Mouse (Mus musculus): Measurements from ENCODE around the gene Palld. TPM values are rescaled to one million over a fixed set of nuclear protein-coding genes. Genes with fewer than 3 reads are reported as not detected.

Gene Palld
- total and polyA plus RNA-seq, 2 experiments from 2014 or later, result 10.7 to 11.0 TPM

GRCm38 (mm10) chr8:61466696-61467552, 435.6 kb downstream of the Palld start:
- no peak overlapping the region for H3K27ac ChIP-seq (ENCODE audit: low read depth, low read length)
- no peaks in the 10 kb centered on the region for H3K4me1 ChIP-seq (ENCODE audit: insufficient read depth)
- H3K4me3 ChIP-seq (ENCODE audit: low read depth, low read length), result no peak overlapping the region
- no peaks in the 10 kb centered on the region for H3K9me3 ChIP-seq (ENCODE audit: low read length)
- DNase-seq (peak; percentile 35), ATAC-seq (peak; percentile 62; the same call in 1 of the 2 replicates)
- no peak for TF ChIP-seq CTCF (IDR thresholded peaks at IDR 0.05; ENCODE audit: low read depth)
- 68% methylated on average over 15 of the region's 15 CpGs for WGBS
- H3K27me3 ChIP-seq (ENCODE audit: insufficient read depth, low read length), result no peaks in the 10 kb centered on the region
- H3K4me2 ChIP-seq (ENCODE audit: low read depth), result no peak overlapping the region
- no peak overlapping the region for H3K9ac ChIP-seq
- no peaks in the 10 kb centered on the region for H3K36me3 ChIP-seq (ENCODE audit: insufficient read depth)

- Histone ChIP-seq H3K27ac (ENCODE audit: low read depth, low read length) (no peak overlapping the region), H3K4me2 (ENCODE audit: low read depth) (no peak overlapping the region), H3K4me1 (ENCODE audit: insufficient read depth) (no peaks in the 10 kb centered on the region), H3K4me3 (ENCODE audit: low read depth, low read length) (no peak overlapping the region), H3K36me3 (ENCODE audit: insufficient read depth) (no peaks in the 10 kb centered on the region), H3K9me3 (ENCODE audit: low read length) (no peaks in the 10 kb centered on the region), H3K9ac (no peak overlapping the region), H3K27me3 (ENCODE audit: insufficient read depth, low read length) (no peaks in the 10 kb centered on the region)
- DNase-seq (no peak), ATAC-seq (no peak)
- no peak for TF ChIP-seq CTCF (IDR thresholded peaks at IDR 0.05; ENCODE audit: low read depth)
- WGBS, result 73% methylated on average over 2 of the region's 2 CpGs
These were observed 438.1 kb downstream of the Palld start for GRCm38 (mm10) chr8:61464393-61464792.

GRCm38 (mm10) chr8:61462221-61462620, 440.3 kb downstream of the Palld start:
- WGBS, result 60% methylated on average over 5 of the region's 5 CpGs
- Histone ChIP-seq H3K27ac (ENCODE audit: low read depth, low read length) (no peak overlapping the region), H3K36me3 (ENCODE audit: insufficient read depth) (no peaks in the 10 kb centered on the region), H3K9me3 (ENCODE audit: low read length) (no peaks in the 10 kb centered on the region), H3K27me3 (ENCODE audit: insufficient read depth, low read length) (no peaks in the 10 kb centered on the region), H3K4me2 (ENCODE audit: low read depth) (no peak overlapping the region), H3K4me3 (ENCODE audit: low read depth, low read length) (no peak overlapping the region), H3K4me1 (ENCODE audit: insufficient read depth) (no peaks in the 10 kb centered on the region), H3K9ac (no peak overlapping the region)
- ATAC-seq, result no peak
- TF ChIP-seq CTCF (IDR thresholded peaks at IDR 0.05; ENCODE audit: low read depth), result no peak
- no peak for DNase-seq

Other genes with a start within 250 kb of the Palld start
- gene Ddx60, start 25.4 kb upstream of the Palld start, total RNA-seq (2014; rRNA removed), result 0.48 and 0.62 TPM in 2 replicates
- gene Ddx60, start 25.4 kb upstream of the Palld start, polyA plus RNA-seq (2015; fragmentation: Nextera tagmentation; extraction: Ambion mirVana), result 0.47 and 0.93 TPM in 2 replicates
- gene Anxa10, start 220.5 kb upstream of the Palld start, total RNA-seq (2014; rRNA removed), result not detected in 2 replicates
- not detected in 2 replicates for gene Anxa10, start 220.5 kb upstream of the Palld start, polyA plus RNA-seq (2015; fragmentation: Nextera tagmentation; extraction: Ambion mirVana)